Mouse (Mus musculus) induced T-regulatory cell, adult 2 months (primary cell): ENCODE results near the gene Tenm4.

ENCODE experiments used
- DNase-seq: peaks from one replicate; pipeline ENCODE4 v3.0.0-alpha.2; 2012; ENCODE audit warnings: low read depth

Gene Tenm4

DNA sequence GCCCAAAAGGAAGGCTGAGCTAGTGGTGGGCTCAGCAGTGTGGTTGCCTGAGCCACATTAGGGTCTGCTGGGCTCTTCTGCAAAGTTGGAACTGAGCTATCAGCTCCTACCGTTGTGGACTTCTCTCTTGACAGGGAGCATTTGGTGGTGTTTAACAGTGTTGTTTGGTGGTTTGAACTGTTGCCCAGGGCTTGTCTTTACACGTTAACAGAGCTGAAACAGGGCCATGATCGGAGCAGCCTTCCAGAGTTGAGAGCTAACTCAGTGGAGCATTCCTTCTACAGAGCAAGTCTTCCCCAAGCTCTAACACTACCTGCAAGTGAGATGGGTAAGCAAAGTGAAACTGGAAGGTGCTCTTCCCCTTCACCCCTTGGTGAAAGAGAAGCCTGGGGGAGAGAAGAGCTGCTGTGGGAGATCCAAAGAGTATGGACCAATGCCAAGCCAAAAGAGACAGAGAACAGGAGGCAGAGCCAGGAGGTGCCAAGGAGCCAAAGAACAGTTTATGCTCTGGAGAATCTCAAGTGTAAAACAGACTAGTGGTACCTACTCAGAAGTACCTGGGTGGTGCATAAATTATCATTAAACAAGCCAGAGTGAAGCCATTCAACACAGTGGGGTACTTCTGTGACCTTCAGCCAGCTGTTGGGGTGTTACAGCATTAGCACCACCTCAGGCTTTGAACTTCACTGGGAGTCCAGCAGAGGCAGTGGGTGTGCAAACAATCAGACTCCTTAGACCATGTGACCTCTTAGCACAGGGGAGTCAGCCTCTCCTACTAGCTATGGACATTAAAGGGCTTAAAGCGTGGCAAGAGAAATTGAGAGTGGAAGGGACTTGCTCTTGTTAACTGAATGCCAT lies 71.5 kb downstream of the Tenm4 start:
- no peak for DNase-seq

DNA sequence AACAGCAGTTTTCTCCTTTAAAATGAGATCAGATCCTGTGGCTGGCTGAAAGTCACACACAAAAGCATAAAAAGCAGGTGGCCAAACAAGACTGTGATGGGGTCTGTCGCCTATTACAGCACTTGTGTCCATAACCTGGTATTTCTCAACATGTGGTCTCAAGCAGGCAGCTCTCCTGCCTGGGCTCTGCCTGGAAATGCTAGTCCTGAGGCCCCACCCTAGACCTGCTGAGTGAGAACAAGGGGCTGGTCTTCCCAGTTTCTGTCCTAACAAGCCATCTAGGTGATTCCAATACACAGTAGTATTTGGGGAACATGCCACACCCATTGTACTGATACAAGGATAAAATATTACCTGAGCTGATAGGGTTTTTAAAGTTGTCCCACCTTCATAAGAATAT lies 73.8 kb downstream of the Tenm4 start:
- DNase-seq: no peak

DNA sequence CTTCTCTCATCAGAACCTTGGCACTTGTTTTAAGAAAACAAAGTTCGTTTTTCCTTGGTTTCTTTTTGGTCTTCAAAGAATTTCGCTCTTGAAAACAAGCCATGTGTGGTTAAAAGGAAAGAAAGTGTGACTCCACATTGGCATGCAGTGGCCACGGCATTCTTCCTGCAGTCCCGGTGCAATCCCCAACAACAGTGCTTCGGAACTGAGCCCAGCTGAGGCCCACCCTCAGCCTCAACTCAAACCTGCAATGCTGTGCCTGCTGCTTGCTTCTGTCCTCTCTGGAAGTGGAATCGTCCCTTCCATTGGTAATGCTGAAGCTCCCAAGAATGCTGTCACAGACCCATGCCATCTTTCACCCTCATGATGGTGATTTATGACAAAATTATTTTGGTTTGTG lies 88.6 kb downstream of the Tenm4 start:
- no peak for DNase-seq

DNA sequence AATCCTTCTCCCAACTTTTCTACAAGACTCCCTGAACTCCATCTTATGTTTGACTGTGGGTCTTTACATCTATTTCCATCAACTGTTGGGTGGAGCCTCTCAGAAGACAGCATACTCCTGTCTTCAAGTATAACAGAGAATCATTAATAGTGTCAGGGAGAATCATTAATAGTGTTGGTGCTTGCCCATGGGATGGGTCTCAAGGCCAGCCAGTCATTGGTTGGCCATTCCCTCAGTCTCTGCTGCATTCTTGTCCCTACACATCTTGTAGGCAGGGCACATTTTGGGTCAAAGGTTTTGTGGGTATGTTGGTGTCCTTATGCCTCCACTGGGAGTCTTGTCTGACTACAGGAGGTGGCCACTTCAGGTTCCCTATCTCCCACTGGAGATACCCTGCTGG lies 91.1 kb downstream of the Tenm4 start:
- no peak for DNase-seq

DNA sequence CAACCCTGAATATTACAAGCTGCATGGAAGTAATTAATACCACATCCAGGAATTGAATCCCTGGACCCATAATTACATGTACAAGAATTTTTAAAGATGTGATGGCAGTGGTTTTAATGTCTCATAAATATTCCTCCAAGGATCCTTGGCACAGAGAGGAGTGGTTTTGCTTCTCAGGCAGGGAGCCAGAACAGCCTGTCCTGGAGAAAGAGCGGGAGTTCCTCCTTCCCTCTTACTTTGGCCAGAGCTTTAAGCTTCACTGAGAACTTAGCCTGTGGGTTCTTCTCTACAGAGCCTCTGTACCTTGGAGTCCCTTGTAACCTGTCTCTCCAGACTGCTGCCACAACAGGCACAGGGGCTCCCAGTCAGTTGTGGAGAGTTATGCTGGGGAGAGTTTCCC lies 94.9 kb downstream of the Tenm4 start:
- no peak for DNase-seq

DNA sequence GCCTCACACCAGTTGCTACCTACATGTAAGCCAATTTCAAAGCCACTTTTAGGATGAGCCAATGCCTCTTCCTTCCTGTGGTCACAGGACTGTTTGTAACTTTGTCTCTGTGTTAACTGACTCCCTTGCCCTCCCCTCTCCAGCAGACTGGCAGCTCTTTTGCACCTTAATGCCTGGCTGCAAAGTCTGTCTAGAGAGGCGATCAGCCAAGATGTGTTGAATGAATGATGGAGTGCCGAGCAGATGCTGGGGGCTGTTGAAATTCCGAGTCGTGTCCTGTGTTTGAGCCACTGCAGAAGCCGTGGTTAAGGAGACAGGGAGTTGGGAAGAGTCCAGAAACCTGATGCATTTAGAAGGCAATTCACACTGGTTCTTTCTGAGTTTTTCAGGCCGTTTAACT lies 96.2 kb downstream of the Tenm4 start:
- DNase-seq: no peak

DNA sequence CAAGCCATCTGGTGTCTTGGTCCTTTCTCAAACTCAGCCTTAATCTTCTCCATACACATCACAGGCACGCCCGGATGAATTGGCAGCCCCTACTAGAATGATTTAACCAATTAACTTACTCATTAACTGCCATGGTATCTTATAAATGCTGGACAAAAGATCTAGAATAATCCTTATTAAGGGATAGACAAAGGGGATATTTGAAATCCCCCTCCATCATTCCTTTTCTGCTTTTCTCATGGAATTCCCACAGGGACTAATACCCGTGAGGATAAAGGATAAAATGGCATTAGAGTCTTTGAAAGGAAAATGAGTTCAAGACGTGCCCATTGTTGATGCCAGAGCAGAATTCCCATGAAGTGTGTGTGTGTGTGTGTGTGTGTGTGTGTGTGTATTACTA lies 99.6 kb downstream of the Tenm4 start:
- DNase-seq: no peak

DNA sequence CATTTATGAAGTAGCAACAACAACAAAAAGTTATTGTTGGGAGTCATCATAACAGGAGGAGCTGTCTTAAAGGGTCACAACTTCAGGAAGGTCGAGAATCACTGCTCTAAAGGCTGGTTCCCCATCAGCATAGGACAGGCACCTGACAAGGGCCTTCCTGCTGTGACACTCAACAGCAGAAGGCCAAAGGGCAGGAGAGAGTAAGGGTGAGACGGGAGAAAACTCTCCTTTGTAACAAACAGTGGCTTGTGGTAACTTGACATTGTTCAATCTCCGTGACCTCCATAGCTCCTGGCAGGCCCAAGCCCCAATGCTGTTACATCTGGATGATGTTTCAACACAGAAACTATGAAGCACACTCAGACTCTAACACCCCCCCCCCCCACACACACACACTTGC lies 101.0 kb downstream of the Tenm4 start:
- no peak for DNase-seq

DNA sequence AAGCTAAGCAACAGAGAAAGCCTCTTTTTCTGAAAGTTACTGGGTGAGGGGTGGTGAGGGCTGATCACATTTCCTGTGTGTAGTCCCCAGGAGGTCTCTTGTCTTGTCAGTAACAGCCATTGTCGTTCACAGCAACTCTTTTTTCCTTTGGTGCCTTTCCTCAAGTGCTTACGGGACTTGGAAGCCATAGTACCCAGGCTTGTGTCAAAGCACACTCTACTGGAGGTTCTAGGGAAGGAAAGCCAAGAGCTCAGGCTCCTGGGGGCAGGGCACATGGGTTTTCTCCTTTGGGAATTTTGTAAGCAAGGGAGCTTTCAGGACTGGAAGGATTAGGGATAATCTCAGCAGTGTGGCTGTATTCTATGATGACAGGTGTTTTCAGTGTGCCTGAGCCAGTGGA lies 103.4 kb downstream of the Tenm4 start:
- no peak for DNase-seq

DNA sequence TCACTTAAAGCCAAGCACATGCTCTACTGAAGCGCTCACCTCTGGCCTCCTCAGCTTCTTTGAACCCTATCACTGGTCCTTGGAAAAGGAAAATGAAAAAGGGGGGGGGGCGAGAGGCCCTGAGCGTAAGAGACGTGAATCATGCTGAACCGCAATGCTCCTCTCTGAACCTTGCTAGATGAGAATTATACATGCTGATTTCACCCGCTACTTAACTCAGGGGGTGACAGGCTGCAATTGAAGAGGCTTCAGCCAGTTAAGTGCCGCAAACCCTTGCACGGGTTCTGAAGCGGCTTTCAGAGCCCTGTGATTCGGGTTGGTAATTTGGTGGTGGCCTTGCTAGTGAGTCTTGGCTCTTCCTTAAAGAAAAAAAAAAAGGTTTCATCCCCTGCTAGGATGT lies 106.5 kb downstream of the Tenm4 start:
- DNase-seq: no peak

DNA sequence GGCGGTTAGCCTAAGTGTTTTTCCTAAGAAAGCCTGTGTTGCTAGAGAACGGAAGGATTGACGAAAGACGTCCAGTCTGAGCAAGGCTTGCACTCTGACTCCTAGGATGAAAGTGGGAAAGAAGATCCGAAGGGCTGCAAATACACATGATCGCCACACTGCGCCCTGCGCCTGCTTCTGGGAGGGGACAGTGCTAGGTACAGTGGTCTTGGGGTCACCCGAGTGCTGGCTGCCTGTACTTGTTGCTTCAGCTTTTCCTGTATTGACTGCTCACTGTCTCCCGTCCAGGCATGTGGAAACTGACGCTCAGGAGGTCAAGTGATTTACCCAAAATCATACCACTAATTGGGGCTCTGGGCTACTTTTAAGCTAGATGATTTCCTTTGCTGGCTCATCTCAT lies 107.3 kb downstream of the Tenm4 start:
- no peak for DNase-seq

DNA sequence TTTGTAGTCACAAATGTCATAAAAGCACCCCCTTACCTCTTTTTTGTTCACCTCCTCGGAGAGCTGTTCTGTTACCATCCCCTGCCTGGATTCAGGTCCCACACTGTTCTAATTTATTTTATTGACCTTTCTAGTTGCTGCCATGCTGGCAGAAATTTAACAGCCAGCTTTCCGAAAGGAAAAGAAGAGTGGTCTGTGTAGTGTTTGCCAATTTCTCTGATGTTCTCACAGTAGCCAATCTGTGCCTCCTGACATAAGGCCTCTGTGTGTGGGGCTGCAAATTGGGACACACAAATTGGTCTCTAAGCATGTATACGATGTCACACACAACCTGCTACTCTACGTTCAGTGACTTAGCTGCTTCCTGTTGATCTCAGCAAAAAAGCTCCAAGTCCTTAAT lies 109.7 kb downstream of the Tenm4 start:
- DNase-seq: no peak

DNA sequence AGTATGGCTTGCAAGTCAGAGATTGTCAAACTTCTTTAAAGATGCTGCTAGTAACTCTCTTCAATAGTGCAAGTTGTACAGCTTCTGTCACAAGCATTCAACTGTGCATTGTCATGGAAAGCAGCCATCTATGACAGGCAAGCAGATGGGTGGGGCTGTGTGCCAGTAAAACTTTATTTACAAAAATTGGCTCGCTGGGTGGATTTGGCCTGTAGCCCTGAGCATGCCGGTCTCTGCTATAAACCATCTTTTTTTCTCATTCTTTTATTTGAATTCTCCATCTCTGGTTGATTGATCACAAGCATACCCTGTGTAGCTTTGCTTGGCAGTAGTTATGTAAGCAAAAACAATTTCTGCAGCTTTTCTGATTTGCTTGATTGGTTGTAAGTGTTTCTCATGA lies 119.5 kb downstream of the Tenm4 start:
- no peak for DNase-seq

DNA sequence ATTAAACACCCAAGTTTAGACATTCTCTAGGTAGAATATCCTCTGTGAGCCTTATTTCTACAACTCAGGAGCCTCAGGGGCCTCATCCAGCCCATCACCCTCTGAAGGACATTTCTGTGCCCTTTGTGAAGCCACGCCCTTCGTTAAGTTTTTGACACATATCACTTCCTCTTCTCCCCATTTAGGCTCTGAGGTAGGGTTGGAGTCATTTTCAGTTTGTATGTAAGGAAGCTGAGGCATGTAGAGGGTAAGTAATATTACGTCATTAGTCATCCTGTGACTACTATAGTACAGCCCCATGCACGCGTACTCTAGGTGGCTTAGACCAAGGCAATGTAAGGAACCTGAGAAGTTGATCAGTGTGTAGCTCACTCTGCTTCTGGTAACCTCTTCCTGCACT lies 124.9 kb downstream of the Tenm4 start:
- no peak for DNase-seq

DNA sequence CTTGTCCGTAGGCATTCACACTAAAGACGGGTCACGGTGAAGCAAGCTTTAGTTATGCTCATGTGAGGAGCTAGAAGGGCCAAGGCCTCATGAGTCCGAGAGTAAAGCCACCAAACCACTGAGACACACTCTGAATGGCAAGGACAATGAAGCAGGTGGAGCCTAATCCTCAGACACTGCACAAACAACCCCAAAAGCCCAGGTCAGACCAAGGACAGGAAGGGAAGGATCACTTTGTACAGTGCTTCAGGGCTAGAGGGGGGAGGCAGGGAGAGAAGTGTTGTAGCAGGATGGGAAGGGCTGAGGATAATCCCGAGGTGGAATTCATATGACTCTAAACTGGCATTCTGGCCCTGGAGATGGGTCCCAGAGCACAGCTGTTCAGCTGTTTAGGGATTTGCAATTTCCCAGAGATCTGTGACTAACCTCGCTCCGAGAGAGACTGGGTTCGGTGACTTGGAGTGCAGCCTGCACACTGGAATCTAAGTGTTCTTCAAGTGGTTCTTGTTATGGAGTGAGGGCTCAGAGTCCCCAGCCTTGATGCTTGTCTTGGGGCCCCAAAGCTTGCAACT lies 129.9 kb downstream of the Tenm4 start:
- no peak for DNase-seq

DNA sequence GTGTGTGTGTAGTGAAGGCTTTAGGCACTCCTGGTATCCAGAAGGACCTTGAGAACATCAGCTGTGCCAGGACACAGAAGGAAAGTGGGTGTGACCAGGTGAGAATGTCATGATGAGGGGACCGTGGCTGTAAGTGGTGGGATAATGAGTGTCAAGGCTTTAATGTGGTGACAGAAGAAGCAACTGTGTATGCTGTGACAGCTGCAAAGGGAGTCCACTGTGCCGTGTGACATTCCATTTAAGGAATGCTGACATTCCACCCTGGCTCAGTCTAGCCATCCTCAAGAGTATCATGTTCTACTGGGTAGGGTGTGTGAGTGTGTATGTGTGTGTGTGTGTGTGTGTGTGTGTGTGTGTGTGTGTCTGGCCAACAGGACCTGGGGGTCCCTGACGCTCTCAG lies 130.8 kb downstream of the Tenm4 start:
- DNase-seq: no peak

DNA sequence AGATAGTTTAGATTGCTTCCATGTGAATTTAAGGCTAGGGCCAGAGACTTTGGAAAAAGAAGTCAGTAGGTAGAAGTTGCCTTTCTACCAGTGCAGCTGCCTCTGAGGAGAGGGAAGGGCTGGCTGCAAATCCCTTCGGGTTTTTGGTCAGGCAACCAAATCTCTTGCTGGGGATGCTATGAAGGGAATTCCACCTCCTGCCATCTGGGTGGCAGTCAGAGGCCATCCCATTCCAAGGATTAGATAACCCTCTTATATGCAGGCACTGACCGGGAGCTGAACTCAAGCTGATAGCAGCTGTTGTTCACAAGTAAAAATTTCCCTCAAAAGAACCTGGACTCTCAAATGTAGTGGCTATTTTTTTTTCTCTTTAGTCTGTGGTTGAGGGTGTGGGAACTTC lies 132.9 kb downstream of the Tenm4 start:
- no peak for DNase-seq

DNA sequence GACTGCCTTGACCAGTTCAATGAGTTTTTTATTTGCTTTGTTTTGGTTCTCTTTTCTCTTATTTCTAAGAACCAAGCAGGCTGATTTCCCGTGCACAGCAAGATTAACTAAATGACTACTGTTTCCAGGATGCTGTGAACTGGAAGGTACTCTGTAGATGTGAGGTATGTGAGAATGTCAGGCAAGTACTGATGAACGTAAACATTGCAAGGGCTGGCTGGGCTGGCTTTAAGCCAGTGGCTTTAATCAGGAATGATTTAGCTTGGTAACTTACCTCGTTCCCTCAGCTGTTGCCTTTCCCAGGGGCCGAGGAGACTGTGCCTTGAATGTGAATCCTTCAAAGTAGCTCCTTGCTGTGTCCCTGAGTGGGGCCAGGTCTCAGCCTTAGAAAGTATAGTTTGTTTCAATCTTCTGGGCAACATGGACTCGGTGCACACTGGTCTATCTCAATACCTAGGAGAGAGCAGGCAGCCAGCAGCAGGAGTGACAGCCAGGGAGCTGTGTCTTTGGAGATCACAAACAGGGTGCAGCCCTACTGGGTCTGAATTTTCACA lies 134.4 kb downstream of the Tenm4 start:
- no peak for DNase-seq

DNA sequence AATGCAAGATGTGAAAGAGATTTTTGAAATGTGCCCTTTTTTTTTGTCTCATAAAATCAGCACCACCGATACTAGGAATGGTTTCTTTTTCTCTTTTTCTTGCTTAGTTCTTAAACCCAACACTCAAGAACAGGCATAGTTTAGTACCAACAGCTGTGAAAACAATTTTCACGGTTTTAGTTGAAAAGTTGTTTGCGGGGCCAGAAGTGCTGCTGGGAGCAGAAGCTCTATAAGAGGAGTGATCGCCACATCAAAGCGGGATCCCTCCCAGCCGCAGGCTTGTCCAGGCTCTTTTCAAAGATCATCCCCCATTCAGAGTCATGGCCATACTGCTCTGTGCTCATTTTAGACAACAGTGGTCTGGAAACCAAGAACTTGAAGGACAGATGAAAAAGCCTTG lies 137.1 kb downstream of the Tenm4 start:
- no peak for DNase-seq

DNA sequence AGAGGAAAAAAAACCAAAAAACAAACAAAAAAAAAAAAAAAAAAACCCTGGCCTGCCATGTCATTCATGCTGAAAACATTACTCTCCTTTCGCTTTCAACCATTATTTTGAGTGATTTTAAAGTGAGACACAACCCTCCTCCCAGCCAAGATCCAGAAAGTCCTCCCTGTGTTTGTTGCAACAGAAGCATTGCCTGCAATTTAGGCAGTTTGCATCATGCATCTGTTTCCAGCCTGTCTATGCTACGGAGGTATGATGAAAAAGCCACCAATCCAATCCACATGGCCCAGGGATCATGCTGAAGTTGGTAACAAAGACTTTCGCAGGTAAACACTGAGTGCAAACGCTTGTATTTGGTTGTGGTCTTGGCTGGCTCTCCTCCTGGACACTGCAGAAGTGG lies 158.3 kb downstream of the Tenm4 start:
- DNase-seq: no peak

DNA sequence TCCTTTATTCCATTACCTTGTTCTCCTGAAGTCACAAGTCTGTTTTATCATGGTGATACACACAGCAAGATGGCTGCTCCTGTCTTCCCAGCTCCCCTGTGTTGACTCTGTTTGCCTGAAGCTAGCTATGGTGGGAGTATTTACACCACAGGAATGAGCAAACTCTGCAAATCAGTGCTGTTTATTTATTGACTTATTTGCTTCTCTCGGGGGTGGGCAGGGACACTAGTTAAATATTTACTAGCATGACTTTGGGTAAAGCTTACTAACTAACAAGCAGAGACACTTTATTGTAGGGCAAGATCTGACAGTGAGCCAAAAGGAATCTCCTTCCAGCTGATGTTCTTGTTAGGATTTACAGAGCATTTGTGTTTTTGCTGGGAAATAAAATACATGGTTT lies 160.1 kb downstream of the Tenm4 start:
- DNase-seq: no peak

DNA sequence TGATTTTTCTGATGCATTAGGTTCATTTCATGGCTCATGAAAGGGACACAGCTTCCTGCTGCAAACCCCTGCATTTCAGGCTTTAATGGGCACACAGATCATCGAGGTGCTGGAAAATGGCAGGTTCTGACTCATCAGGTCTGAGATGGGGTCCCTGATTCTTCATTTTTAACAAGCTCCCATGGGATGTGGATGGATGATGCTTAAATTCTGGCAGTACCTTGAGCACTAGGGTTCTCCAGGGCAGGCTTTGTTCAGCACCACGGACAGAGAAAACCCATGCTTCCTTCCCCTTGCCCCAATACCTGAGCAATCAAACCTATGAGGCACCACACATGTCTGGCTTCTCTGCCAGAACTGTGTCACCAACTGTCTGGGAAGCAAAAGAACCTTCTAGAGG lies 163.3 kb downstream of the Tenm4 start:
- DNase-seq: no peak

DNA sequence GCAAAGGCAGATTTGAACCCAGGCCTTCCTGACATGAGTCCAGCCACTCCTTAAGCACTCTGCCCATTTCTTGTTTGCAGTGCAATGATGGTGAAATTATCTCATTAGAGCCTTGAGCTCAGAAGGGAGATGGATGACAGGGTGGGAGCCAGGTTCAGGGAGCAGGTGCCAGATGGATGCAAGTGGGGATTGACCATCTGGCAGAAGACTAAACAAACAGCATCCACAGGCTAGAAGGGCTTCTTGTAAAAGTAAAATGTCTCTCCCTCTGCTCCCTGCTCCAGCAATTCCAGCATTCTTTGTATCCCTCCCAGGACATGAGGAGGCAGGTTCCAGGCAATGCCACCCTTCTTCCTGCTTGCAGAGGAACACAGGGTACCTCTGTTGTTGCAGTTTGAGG lies 165.3 kb downstream of the Tenm4 start:
- DNase-seq: no peak

DNA sequence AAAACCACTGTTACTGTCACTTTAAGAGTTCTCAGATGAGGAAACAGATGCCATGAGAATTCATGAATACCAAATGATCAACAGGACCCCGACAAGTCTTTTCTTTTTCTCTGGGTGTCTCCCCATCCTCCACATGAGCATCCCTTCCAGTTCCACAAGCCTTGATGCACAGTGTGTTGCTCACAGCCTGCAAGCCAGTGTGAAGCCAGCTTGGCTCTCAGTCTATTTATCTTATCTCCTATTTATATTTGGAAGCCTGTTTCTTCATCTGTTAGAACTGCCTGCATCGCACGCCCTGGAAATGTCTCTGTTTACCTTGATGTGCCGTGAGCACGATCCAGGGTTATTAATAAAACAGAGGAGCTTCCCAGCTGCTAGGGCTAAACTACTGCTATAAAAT lies 169.8 kb downstream of the Tenm4 start:
- DNase-seq: no peak
